9 mouse cellular contexts compared by ENCODE assay signal in the genomic region with DNA sequence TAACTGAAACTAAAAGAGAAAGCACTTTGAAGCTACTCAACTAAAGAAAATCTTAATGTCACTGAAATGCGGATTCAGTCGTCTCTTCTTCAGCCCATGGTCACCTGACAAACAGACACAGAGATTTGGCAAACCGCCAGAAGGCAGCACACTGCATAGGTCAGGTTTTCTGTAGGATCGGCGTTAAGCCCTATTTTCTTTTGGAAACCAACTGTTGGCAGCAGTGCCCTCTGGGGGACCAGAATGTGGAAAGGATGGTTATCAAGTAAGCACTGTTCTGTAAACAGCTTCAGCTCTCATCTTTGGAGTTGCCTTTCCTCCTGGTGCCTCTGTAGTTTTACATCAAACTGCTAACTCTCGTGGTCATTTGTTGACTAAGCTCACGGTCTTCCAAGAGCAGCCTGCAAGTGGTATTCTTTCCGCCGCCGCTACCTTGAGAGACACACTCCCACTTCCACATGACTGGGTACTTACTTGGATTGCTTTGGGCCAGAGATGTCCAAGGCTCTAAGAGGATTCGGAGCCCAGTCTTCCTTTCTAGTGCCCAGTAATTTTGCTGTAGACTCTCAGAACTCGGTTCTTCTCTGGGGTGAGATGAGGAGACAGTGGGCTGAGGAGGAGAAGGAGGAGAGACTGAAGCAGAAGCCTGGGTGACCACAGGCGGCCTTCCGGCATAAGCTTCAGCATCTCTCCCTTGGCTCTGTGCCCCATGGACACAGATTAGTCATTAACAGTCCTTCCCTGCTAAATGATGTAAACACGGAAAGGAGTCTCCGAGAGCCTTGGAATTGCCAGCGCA. TPM values are rescaled to one million over a fixed set of nuclear protein-coding genes. Genes with fewer than 3 reads are reported as not detected.
DNase-seq lines count a peak whose midpoint lies in the region; ATAC-seq lines count a peak whose summit lies in the region.
"Had no signal": no experiment of that assay in that cellular context is flagged by ENCODE, and none has a peak within 500 bp of the region (broad histone marks: within the 10 kb centered on the region; RNA-seq: fewer than 3 reads in every experiment).

TSS of gene Nr1h4 (minus strand) at position 657 of the 799 bp plus-strand sequence.

- DNase-seq in forebrain, embryonic 14.5 days (ENCODE audit: low spot score), result peak; percentile 33
- DNase-seq in forebrain, embryonic 11.5 days (ENCODE audit: low spot score), result no peak
- DNase-seq in adrenal gland, adult 8-10 months, result peak; percentile 82
- DNase-seq in large intestine, adult 2 months (ENCODE audit: low read depth, low spot score), result peak; percentile 86
- DNase-seq in yolk sac, embryonic 10.5 days (ENCODE audit: low spot score), result peak; percentile 66
- DNase-seq in frontal cortex, postnatal 14 days (ENCODE audit: low spot score in 2 of 2), result no peak
- no peak for DNase-seq in layer of hippocampus, adult 11-12 months (ENCODE audit: low spot score)

- no peaks in the 10 kb centered on the region for H3K36me3 ChIP-seq in forebrain, embryonic 14.5 days (ENCODE audit: control insufficient read depth, insufficient read depth, low read length)
- H3K36me3 ChIP-seq in forebrain, embryonic 11.5 days (ENCODE audit: control insufficient read depth, insufficient read depth, low read length), result no peaks in the 10 kb centered on the region
- H3K36me3 ChIP-seq in heart, embryonic 12.5 days, result no peaks in the 10 kb centered on the region
- H3K36me3 ChIP-seq: embryonic facial prominence, embryonic 12.5 days had no signal

- H3K4me3 ChIP-seq in forebrain, embryonic 14.5 days (ENCODE audit: low read depth, low read length), result no peak within 1 kb of the TSS
- H3K4me3 ChIP-seq in forebrain, embryonic 11.5 days (ENCODE audit: low read depth, low read length), result no peak within 1 kb of the TSS
- H3K4me3 ChIP-seq in heart, embryonic 12.5 days, result no peak within 1 kb of the TSS
- H3K4me3 ChIP-seq: embryonic facial prominence, embryonic 12.5 days had no signal

- H3K9me3 ChIP-seq in forebrain, embryonic 14.5 days (replicated peaks; ENCODE audit: control insufficient read depth, low read length), result no peaks in the 10 kb centered on the region
- H3K9me3 ChIP-seq in forebrain, embryonic 11.5 days (ENCODE audit: control insufficient read depth, low read length), result no peaks in the 10 kb centered on the region
- H3K9me3 ChIP-seq in heart, embryonic 12.5 days (replicated peaks), result no peaks in the 10 kb centered on the region
- H3K9me3 ChIP-seq: embryonic facial prominence, embryonic 12.5 days had no signal

- no peak within 1 kb of the TSS; the same call in 1 of the 2 replicates for H3K27ac ChIP-seq in forebrain, embryonic 14.5 days (ENCODE audit: low read depth, low read length)
- no peak within 1 kb of the TSS for H3K27ac ChIP-seq in forebrain, embryonic 11.5 days (ENCODE audit: low read depth, low read length)
- peak within 1 kb of the TSS; percentile 43; the same call in 1 of the 2 replicates for H3K27ac ChIP-seq in heart, embryonic 12.5 days (ENCODE audit: poor library complexity, severe bottlenecking)
- H3K27ac ChIP-seq: embryonic facial prominence, embryonic 12.5 days had no signal

- no peak for ATAC-seq in forebrain, embryonic 14.5 days
- ATAC-seq in forebrain, embryonic 11.5 days (replicated peaks; ENCODE audit: low FRiP score), result no peak
- no peak for ATAC-seq in heart, embryonic 12.5 days (ENCODE audit: insufficient number of reproducible peaks, low FRiP score)

- H3K9ac ChIP-seq in forebrain, embryonic 14.5 days (ENCODE audit: low read length), result no peak within 1 kb of the TSS
- no peak within 1 kb of the TSS for H3K9ac ChIP-seq in forebrain, embryonic 11.5 days (ENCODE audit: low read length)
- no peak within 1 kb of the TSS for H3K9ac ChIP-seq in heart, embryonic 12.5 days
- H3K9ac ChIP-seq: embryonic facial prominence, embryonic 12.5 days had no signal

- no peak within 1 kb of the TSS for H3K4me2 ChIP-seq in forebrain, embryonic 14.5 days (ENCODE audit: low read length)
- no peak within 1 kb of the TSS for H3K4me2 ChIP-seq in forebrain, embryonic 11.5 days (ENCODE audit: low read depth, low read length, severe bottlenecking)
- H3K4me2 ChIP-seq in heart, embryonic 12.5 days, result peak within 1 kb of the TSS; percentile 27
- H3K4me2 ChIP-seq: embryonic facial prominence, embryonic 12.5 days had no signal

- 65% methylated on average over 17 of the region's 17 CpGs for WGBS in forebrain, embryonic 14.5 days
- 89% methylated on average over 17 of the region's 17 CpGs for WGBS in forebrain, embryonic 11.5 days
- WGBS in heart, embryonic 12.5 days, result 58% methylated on average over 17 of the region's 17 CpGs
- 15% methylated on average over 17 of the region's 17 CpGs for WGBS in large intestine, adult 2 months

- peaks cover 3% of the 10 kb centered on the region; the same call in 1 of the 2 replicates for H3K4me1 ChIP-seq in forebrain, embryonic 14.5 days (ENCODE audit: control insufficient read depth, insufficient read depth, low read length)
- H3K4me1 ChIP-seq in forebrain, embryonic 11.5 days (replicated peaks; ENCODE audit: control insufficient read depth, insufficient read depth, low read length), result no peaks in the 10 kb centered on the region
- H3K4me1 ChIP-seq in heart, embryonic 12.5 days (replicated peaks), result peaks cover 46% of the 10 kb centered on the region
- H3K4me1 ChIP-seq: embryonic facial prominence, embryonic 12.5 days had no signal

- no peaks in the 10 kb centered on the region for H3K27me3 ChIP-seq in forebrain, embryonic 14.5 days (replicated peaks; ENCODE audit: control insufficient read depth, insufficient read depth, low read length)
- H3K27me3 ChIP-seq in forebrain, embryonic 11.5 days (ENCODE audit: control insufficient read depth, insufficient read depth, low read length), result no peaks in the 10 kb centered on the region
- H3K27me3 ChIP-seq in heart, embryonic 12.5 days (replicated peaks), result no peaks in the 10 kb centered on the region
- H3K27me3 ChIP-seq: embryonic facial prominence, embryonic 12.5 days had no signal

RNA-seq across cellular contexts. Expression of gene Nr1h4, which starts in this region (rescaled TPM):
- polyA plus RNA-seq in forebrain, embryonic 14.5 days (2014; fragmentation: Nextera tagmentation; extraction: Ambion mirVana), result 0.14 and 0.17 TPM in 2 replicates
- polyA plus RNA-seq in forebrain, embryonic 11.5 days (2014; fragmentation: Nextera tagmentation; extraction: Ambion mirVana), result not detected in 2 replicates
- total RNA-seq in adrenal gland, adult 8-10 months (2022), result 10 to 100 TPM; 26.7 to 38.1 (median 32.2) TPM
- polyA plus RNA-seq in heart, embryonic 12.5 days (2016; fragmentation: Nextera tagmentation; extraction: Ambion mirVana), result 1.3 and 1.5 TPM in 2 replicates
- 44.6 and 70.1 TPM in 2 replicates for polyA plus RNA-seq in large intestine, adult 2 months (2012; rRNA removed)
- polyA plus RNA-seq: embryonic facial prominence, embryonic 12.5 days had no signal

Comparison
In these comparisons a context has a peak if more than half of its experiments do, and no peak if none do; other contexts are left out.
1. RNA of gene Nr1h4 (polyA plus RNA-seq): 44.6 to 70.1 TPM in large intestine, adult 2 months; 1.3 to 1.5 TPM in heart, embryonic 12.5 days, 0.14 to 0.17 TPM in forebrain, embryonic 14.5 days and not detected in forebrain, embryonic 11.5 days; every median in the first group is over 10 times any median in the second.
2. Peak in DNase-seq in forebrain, embryonic 14.5 days; RNA of the gene not detected or under 1 TPM.
3. DNase-seq: peak in adrenal gland, adult 8-10 months (single experiment), large intestine, adult 2 months (single experiment) and yolk sac, embryonic 10.5 days (single experiment); none in forebrain, embryonic 11.5 days (single experiment), frontal cortex, postnatal 14 days (0 of 2) and layer of hippocampus, adult 11-12 months (single experiment).